Mouse (Mus musculus) olfactory bulb, adult 2 months (tissue): Measurements from ENCODE around the gene Eno1.

Source experiments
- CTCF ChIP-seq: fragments of 200-500 bp; IDR thresholded peaks from 2 replicates; pipeline ENCODE4 v1.5.1; 2012; ENCODE audit warnings: low read depth, mild to moderate bottlenecking, low read length, moderate library complexity; ENCODE audit not compliant: insufficient read depth
- POLR2A ChIP-seq: fragments of 200-500 bp; IDR thresholded peaks from 2 replicates; pipeline ENCODE4 v1.6.1; 2012; ENCODE audit warnings: mild to moderate bottlenecking, low read depth, low read length, moderate library complexity; ENCODE audit not compliant: insufficient read depth

GRCm38 (mm10) chr4:150254416-150254815 lies 17.9 kb downstream of the Eno1 start:
- TF ChIP-seq CTCF = no peak
- no peak for TF ChIP-seq POLR2A
